10 mouse cellular contexts compared by ENCODE assay signal in the genomic region with DNA sequence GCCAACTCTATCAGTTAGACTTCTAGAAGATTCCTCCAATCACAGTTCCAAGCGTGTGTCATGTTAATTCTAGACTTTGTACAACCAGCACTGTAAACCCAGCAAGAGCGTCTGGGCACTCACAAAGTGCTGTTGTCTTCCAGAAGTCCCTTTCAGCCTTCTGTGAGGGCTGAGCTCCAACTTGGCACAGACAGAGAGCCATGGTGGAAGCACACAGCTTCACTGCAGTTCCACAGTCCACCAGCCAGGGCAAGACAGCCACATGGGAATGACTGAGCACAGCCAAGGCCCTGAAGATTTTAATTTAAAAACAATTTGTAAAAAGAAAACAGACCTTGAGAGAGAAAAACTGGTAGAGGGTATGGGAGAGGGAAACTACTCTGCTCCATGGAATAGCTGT.
DNase-seq lines count a peak whose midpoint lies in the region; ATAC-seq and TF ChIP-seq lines count a peak whose summit lies in the region.
"Had no signal": no experiment of that assay in that cellular context is flagged by ENCODE, and none has a peak within 500 bp of the region (broad histone marks: within the 10 kb centered on the region; RNA-seq: fewer than 3 reads in every experiment).

No protein-coding gene starts in this region.

- H3K9ac ChIP-seq in forebrain, embryonic 14.5 days (ENCODE audit: low read length): no peak overlapping the region
- H3K9ac ChIP-seq in forebrain, embryonic 12.5 days: no peak overlapping the region
- H3K9ac ChIP-seq in liver, adult 2 months (ENCODE audit: low read depth, low read length): no peak overlapping the region
- H3K9ac ChIP-seq in liver, postnatal 0 days (replicated peaks): no peak overlapping the region
- H3K9ac ChIP-seq in stomach, postnatal 0 days (ENCODE audit: low read length): no peak overlapping the region
- H3K9ac ChIP-seq: embryonic facial prominence, embryonic 13.5 days; midbrain, embryonic 12.5 days had no signal

- H3K4me3 ChIP-seq in forebrain, embryonic 14.5 days (ENCODE audit: low read depth, low read length): no peak overlapping the region
- H3K4me3 ChIP-seq in forebrain, embryonic 12.5 days (replicated peaks): no peak overlapping the region
- no peak overlapping the region for H3K4me3 ChIP-seq in liver, adult 2 months (ENCODE audit: insufficient read depth, low read depth, low read length)
- no peak overlapping the region for H3K4me3 ChIP-seq in liver, postnatal 0 days (ENCODE audit: low read depth, low read length)
- no peak overlapping the region for H3K4me3 ChIP-seq in left cerebral cortex, adult 2 months
- no peak overlapping the region for H3K4me3 ChIP-seq in stomach, postnatal 0 days (ENCODE audit: low read depth, low read length)
- H3K4me3 ChIP-seq: embryonic facial prominence, embryonic 13.5 days; midbrain, embryonic 12.5 days had no signal

- TF ChIP-seq CTCF in liver, adult 2 months (IDR thresholded peaks at IDR 0.05; ENCODE audit: low read depth, low read length): peak; percentile 27
- no peak for TF ChIP-seq CTCF in liver, postnatal 0 days (IDR thresholded peaks at IDR 0.05; ENCODE audit: low read depth)
- peak; percentile 34 for TF ChIP-seq CTCF in left cerebral cortex, adult 2 months (IDR thresholded peaks at IDR 0.05)
- TF ChIP-seq CTCF in stomach, postnatal 0 days (IDR thresholded peaks at IDR 0.05; ENCODE audit: low read depth): no peak

- no peaks in the 10 kb centered on the region for H3K79me2 ChIP-seq in liver, adult 2 months (ENCODE audit: control insufficient read depth, insufficient read depth, low read length)

- peak; percentile 68; the same call in 1 of the 2 replicates for ATAC-seq in forebrain, embryonic 14.5 days
- no peak for ATAC-seq in forebrain, embryonic 12.5 days (ENCODE audit: low FRiP score)
- ATAC-seq in liver, postnatal 0 days: no peak
- no peak for ATAC-seq in activated CD4-positive, CD25-positive, alpha-beta regulatory T cell, adult 4 months
- ATAC-seq in stomach, postnatal 0 days (ENCODE audit: low FRiP score, low TSS enrichment): no peak

- no peaks in the 10 kb centered on the region for H3K27me3 ChIP-seq in forebrain, embryonic 14.5 days (replicated peaks; ENCODE audit: control insufficient read depth, insufficient read depth, low read length)
- no peaks in the 10 kb centered on the region; the same call in 1 of the 2 replicates for H3K27me3 ChIP-seq in forebrain, embryonic 12.5 days
- no peaks in the 10 kb centered on the region for H3K27me3 ChIP-seq in liver, adult 2 months (ENCODE audit: control insufficient read depth, insufficient read depth, low read length)
- H3K27me3 ChIP-seq in liver, postnatal 0 days (ENCODE audit: insufficient read depth, low read length): no peaks in the 10 kb centered on the region
- no peaks in the 10 kb centered on the region for H3K27me3 ChIP-seq in stomach, postnatal 0 days (ENCODE audit: control insufficient read depth, insufficient read depth, low read length)
- H3K27me3 ChIP-seq: embryonic facial prominence, embryonic 13.5 days had no signal

- no peak overlapping the region for H3K27ac ChIP-seq in forebrain, embryonic 14.5 days (ENCODE audit: low read depth, low read length)
- no peak overlapping the region for H3K27ac ChIP-seq in forebrain, embryonic 12.5 days
- no peak overlapping the region for H3K27ac ChIP-seq in liver, adult 2 months (replicated peaks; ENCODE audit: insufficient read depth, low read depth, low read length)
- H3K27ac ChIP-seq in liver, postnatal 0 days (ENCODE audit: low read depth): no peak overlapping the region
- H3K27ac ChIP-seq in left cerebral cortex, adult 2 months: no peak overlapping the region
- H3K27ac ChIP-seq in stomach, postnatal 0 days (replicated peaks): no peak overlapping the region
- H3K27ac ChIP-seq: embryonic facial prominence, embryonic 13.5 days; midbrain, embryonic 12.5 days had no signal

- whole genome bisulfite sequencing in forebrain, embryonic 14.5 days: 60% methylated on average over 2 of the region's 2 CpGs
- 83% methylated on average over 2 of the region's 2 CpGs for WGBS in forebrain, embryonic 12.5 days
- WGBS in liver, adult 2 months: 59% methylated on average over 2 of the region's 2 CpGs
- 68% methylated on average over 2 of the region's 2 CpGs for WGBS in liver, postnatal 0 days (ENCODE audit: insufficient replicate concordance)
- 75% methylated on average over 2 of the region's 2 CpGs for WGBS in stomach, postnatal 0 days

- TF ChIP-seq EP300 in liver, postnatal 0 days (IDR thresholded peaks at IDR 0.05; ENCODE audit: low read depth): no peak
- TF ChIP-seq EP300 in stomach, postnatal 0 days (optimal IDR thresholded peaks at IDR 0.05): no peak

- no peak overlapping the region for H3K4me2 ChIP-seq in forebrain, embryonic 14.5 days (ENCODE audit: low read length)
- H3K4me2 ChIP-seq in forebrain, embryonic 12.5 days: no peak overlapping the region
- H3K4me2 ChIP-seq in liver, postnatal 0 days (ENCODE audit: low read depth, low read length): no peak overlapping the region
- no peak overlapping the region for H3K4me2 ChIP-seq in stomach, postnatal 0 days (replicated peaks; ENCODE audit: low read depth)
- H3K4me2 ChIP-seq: embryonic facial prominence, embryonic 13.5 days; midbrain, embryonic 12.5 days had no signal

- no peaks in the 10 kb centered on the region for H3K36me3 ChIP-seq in forebrain, embryonic 14.5 days (ENCODE audit: control insufficient read depth, insufficient read depth, low read length)
- no peaks in the 10 kb centered on the region for H3K36me3 ChIP-seq in forebrain, embryonic 12.5 days (replicated peaks)
- no peaks in the 10 kb centered on the region for H3K36me3 ChIP-seq in liver, adult 2 months (ENCODE audit: control insufficient read depth, insufficient read depth, low read length)
- H3K36me3 ChIP-seq in liver, postnatal 0 days (replicated peaks; ENCODE audit: insufficient read depth, low read length): no peaks in the 10 kb centered on the region
- H3K36me3 ChIP-seq in stomach, postnatal 0 days (ENCODE audit: control insufficient read depth, insufficient read depth, low read length): no peaks in the 10 kb centered on the region
- H3K36me3 ChIP-seq: embryonic facial prominence, embryonic 13.5 days; midbrain, embryonic 12.5 days had no signal

- no peak for TF ChIP-seq POLR2A in liver, adult 2 months (IDR thresholded peaks at IDR 0.05; ENCODE audit: extremely low read depth, insufficient read depth, low read length)

- intact Hi-C loops in left cerebral cortex, adult 2 months (cut with DNase I): no loop called here

- DNase-seq in forebrain, embryonic 14.5 days (ENCODE audit: low spot score): peak; percentile 47
- DNase-seq in liver, adult 2 months (ENCODE audit: extremely low read depth, low read depth, low spot score): peak; percentile 58
- no peak for DNase-seq in liver, postnatal 0 days
- DNase-seq in cerebellum, postnatal 10 days: peak; percentile 83 to 90
- peak in 1 of 2 experiments; percentile 18 for DNase-seq in left cerebral cortex, adult 2 months (ENCODE audit: extremely low spot score in 1 of 2, low spot score in 2 of 2)
- no peak for DNase-seq in stomach, postnatal 0 days (ENCODE audit: low spot score)

- H3K9me3 ChIP-seq in forebrain, embryonic 14.5 days (replicated peaks; ENCODE audit: control insufficient read depth, low read length): no peaks in the 10 kb centered on the region
- no peaks in the 10 kb centered on the region for H3K9me3 ChIP-seq in forebrain, embryonic 12.5 days
- H3K9me3 ChIP-seq in liver, postnatal 0 days (ENCODE audit: low read length): no peaks in the 10 kb centered on the region
- no peaks in the 10 kb centered on the region for H3K9me3 ChIP-seq in stomach, postnatal 0 days (ENCODE audit: control insufficient read depth, low read length)
- H3K9me3 ChIP-seq: embryonic facial prominence, embryonic 13.5 days; midbrain, embryonic 12.5 days had no signal

- no peaks in the 10 kb centered on the region for H3K4me1 ChIP-seq in forebrain, embryonic 14.5 days (ENCODE audit: control insufficient read depth, insufficient read depth, low read length)
- H3K4me1 ChIP-seq in forebrain, embryonic 12.5 days: peaks cover 4% of the 10 kb centered on the region
- H3K4me1 ChIP-seq in liver, adult 2 months (ENCODE audit: control insufficient read depth, insufficient read depth, low read length): no peaks in the 10 kb centered on the region
- no peaks in the 10 kb centered on the region for H3K4me1 ChIP-seq in liver, postnatal 0 days (ENCODE audit: insufficient read depth)
- H3K4me1 ChIP-seq in stomach, postnatal 0 days (replicated peaks; ENCODE audit: control insufficient read depth, insufficient read depth): no peaks in the 10 kb centered on the region
- H3K4me1 ChIP-seq: embryonic facial prominence, embryonic 13.5 days had no signal

Comparison
In these comparisons a context has a peak if more than half of its experiments do, and no peak if none do; other contexts are left out.
1. DNase-seq: peak in forebrain, embryonic 14.5 days (single experiment), liver, adult 2 months (single experiment) and cerebellum, postnatal 10 days (2 of 2); none in liver, postnatal 0 days (single experiment) and stomach, postnatal 0 days (single experiment).
2. CTCF ChIP-seq: peak in liver, adult 2 months (single experiment) and left cerebral cortex, adult 2 months (single experiment); none in liver, postnatal 0 days (single experiment) and stomach, postnatal 0 days (single experiment).